Mouse (Mus musculus) ovary, postnatal 10 days (tissue): ENCODE data around the gene Ttc6.
A peak's percentile ranks its signal among the peaks of the same experiment; 100 is the strongest.

Experiments used
- DNase-seq: peaks from one replicate; pipeline ENCODE4 v3.0.0; 2022; ENCODE audit warnings: low spot score

The Ttc6 gene

DNA sequence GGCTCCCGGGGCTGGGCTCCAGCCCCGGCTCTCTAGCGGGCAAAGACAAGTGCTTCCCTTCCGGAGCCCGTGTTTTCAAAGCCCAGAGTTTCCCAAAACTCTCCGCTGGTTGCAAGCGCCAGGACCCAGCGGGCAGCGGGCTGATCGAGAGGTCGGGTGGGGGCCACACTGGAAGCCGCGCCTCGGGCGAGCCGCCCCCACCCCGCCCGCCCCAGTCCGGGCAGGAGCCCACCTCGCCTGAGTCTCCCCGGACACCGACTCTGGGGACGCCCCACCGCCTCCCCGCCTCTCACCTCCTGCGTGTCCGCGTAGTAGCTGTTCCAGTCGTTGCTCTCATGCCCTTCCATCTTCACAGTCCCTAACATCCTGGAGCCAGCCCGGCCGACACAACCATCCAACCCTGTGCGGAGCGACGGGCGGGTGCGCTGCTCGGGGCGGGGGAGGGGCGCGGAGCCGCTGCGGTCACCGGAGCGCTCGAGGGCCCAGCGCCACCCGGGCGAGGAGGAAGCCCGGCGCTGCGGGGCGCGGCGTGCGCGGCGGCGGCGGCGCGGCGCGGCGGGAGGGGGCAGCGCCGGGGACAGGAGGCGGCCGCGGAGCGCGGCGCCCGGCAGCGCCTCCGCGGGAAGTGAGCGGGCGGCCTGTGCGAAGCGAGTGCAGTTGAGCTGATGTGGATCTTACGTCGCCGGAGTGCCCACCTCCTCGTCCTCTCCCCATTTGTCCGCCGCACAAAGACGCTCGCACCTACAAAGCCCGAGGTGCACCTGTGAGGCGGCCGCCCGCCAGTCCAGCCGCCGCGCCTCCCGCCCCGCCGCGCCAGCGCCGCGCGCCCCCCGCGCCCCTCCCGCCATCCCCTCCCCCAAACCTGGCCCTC is 18.3 kb upstream of the Ttc6 start:
- DNase-seq: no peak

DNA sequence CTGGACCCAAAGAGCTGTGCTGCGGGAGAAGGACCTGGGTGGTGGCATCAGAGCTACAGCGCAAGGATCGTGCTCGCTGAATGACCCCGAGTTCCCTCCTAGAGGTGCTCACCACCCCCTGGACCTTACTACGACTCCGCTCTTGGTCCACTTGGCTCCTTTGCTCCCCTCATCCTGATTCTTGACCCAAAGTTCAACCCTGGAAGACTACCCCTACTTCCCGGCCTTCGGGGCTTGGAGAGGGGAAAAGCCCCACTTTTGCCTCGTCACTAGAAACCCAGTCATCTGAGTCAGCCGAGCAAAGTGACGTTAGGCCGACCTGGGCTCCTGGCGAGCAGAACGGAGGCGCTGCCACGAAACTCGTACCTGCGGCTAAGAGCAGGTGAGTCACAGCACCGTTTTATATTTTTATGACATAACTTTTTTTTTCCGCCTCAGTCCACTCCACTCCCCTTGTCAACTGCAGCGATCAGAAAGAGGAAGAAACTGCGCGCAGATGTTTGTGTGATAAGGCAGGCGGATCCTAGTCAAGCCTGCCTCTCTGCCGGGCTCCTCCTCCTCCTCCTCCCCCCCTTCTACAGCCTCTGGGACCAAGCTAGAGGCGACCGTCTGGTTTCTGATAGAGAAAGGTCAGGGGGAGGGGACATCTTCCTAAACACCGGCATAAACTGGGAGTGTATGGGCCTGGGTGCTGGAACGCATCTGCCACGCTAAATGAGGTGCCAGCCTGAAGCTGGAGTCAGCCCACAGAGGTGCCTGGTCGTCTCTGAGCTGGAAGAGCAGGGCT is 17.3 kb upstream of the Ttc6 start, which contains the start of gene Foxa1:
TSS of gene Foxa1 (minus strand) at position 502 of the 787 bp plus-strand sequence.
- no peak for DNase-seq

DNA sequence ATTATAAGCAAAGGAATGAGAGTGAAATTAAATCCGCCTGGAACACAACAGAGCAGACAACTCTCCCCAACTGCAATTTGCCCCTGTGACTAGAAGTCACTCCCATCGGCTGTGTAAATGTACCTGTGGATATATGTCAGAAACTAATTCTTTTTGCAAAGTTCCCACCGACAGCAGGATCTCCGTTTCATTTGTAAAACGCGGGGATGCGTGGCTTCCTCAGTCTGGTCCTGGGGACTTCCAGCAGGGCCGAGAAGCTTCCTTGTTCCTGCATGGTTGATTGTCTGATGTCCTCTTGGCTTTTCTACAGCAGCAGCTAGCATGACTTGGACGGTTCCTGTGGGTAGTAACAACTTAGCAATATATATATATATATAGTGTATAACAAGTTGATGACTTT is 16.0 kb upstream of the Ttc6 start:
- no peak for DNase-seq

DNA sequence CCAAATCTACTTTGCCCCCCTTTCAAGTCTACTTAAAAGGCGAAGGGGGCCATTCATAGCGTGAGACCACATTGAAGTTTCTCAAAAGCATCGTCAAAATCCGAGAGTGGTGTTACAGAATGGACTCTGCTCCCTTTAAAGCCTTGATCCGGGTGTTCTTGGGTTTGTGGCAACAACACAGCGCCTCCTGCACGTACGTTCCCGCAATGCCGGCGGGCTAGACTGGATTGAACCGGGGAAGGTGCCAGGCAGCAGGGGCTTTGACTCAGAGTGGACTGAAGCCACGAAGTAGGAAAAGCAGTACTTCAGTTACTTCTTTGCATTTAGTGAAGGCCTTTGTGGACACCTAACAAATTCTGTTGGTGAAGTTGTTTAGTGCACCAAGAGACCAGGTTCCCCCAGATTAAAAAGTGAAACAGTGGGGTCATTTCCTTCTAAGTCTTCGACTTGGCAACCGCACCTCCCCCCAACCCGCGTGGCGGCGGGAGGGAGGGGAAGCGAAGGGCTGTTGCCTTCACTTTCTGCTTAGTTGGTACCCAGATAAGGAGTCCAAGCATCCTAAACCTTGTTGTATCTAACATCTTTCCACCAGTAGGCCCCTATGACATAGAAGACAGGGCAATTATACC is 15.4 kb upstream of the Ttc6 start:
- DNase-seq: no peak

DNA sequence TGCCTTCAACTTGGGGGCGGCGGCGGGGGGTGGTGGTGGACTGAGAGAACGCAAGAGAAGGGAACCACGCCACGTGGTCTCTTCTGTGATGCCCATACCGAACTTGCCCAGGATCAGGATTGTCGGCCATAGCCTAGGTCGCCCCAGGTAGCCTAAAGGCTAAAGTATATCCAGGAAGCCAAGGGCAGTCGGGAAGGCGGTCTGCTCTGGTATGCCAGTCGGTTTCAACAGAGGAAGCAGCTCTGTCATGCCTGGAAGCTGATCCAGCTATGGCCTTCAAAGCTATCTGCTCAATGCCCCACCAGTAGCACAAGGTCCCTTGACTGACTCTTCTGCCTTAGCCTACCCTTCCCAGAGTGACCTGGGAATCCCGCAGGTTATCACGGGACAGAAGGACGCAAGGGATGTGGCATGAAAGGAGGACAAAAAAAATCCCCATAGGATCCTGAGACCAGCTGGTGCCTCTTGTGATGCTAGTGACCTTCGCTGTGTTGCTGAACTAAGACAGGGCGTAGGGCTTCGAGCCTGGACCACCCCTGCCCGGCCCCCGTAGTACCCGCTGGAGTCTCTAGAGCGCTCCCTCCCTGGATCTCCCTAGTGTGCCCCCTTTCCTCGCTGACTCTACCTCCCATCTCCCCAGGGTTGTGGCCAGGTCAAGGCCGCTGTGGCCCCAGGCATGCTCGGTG is 14.8 kb upstream of the Ttc6 start:
- no peak for DNase-seq

DNA sequence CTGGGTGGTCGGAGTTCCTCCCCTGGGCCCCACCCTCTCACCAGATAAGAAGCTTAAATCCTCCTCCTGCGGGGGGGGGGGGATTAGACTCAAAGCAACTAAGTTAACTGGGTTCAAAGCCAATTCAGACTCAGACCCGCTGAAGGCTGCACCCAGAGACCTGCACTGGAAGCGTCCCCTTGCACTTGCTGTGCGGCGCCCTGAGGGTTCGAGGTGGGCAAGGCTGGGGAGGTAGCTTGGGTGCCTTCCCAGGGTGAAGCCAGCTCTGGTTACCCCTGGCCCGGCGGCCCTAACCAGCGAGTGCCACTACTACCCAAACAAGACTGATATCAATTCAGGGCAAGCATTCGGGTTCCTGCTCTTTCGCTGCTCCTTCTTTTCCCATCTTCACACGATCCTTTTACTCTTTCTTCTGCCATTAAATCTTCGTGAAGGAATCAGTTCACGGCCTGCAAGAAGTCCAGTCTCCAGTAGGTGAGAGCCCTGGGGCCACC is 14.2 kb upstream of the Ttc6 start:
- DNase-seq: no peak

DNA sequence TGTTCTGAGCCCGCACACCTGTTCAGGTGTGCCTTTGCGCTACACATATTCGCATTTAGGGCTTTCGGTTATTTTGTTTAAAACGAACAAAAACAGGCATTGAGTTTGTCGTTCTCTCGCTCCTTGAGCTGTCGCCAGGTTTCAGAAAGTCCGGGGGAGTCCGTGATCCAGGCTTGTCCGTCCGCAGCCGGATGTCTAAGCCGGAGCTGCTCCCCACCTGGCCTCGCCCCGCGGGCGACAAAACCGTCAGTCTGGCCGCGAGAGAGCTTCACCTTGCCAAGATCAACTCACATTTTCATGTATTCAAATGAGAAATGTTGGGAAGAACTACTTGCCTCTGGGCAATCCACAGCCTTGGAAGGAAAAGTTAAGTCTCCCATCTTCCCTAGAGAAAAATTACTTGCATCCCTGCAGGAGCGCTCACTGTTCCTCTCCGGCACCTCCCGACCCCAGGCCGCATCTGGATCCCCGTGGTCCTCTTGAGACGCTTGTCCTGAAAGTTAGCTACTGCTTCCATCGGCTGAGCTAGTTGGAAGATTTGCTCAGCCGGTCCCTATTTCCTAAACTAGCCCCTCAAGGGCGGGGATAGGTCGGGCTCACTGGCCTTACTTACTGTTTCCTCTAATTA is 13.6 kb upstream of the Ttc6 start:
- DNase-seq: no peak

DNA sequence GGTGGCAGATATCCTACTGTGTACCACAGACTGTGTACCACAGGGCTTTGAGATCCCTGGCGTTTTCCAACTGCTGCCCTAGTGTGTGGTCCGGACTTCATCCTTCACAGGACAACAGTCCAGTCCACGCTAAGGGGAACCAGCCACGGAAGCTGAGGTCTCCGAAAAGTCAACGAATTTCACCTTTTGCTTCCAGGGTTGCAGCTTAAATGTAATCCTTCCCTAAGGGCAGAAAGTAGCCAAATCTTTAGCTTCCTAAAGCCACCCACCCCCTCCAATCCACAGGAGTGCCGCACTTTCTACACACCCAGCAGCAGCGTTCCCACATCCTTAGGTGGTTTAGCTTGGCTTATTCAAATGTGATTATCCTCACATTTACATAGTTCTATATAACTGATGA is 13.0 kb upstream of the Ttc6 start:
- DNase-seq: no peak

DNA sequence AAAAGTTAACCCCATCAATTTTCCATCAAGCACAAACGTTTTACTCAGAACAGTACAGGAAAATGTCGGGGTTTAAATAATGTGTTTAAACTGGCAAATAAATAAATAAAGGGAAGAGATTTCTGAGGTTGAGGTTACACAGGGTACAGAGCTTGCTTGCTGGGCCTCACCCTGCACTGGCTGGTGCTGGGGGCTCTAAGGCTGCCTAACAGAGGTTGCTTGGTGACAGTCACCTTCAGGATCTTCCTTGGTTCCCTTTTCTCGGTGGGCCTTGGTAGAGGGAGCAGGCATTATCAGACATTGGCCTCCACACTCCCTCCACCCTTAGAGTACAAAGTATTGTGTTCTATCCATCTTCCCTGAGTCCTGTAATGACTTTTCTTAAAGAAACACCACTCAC is 11.6 kb upstream of the Ttc6 start:
- no peak for DNase-seq

DNA sequence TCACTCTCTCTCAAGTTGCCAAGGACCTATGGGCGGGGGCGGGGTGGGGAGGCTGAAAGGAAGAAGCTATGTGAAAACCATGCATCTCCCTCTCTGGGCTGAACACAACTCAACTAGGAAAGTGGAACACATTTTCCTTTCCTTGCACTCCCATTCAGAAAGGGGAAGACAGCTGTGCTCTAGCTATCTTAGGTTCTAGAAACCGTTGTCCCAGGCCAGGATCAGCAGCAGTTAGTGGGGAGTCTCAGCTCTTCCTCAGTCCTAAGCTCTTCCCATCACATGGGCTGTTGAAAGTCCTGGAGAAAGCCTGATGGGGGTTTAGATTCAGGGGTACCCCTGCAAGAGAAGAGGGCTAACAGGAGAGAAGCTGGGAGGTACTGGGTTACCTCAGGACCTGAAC is 9.8 kb upstream of the Ttc6 start:
- DNase-seq: no peak

DNA sequence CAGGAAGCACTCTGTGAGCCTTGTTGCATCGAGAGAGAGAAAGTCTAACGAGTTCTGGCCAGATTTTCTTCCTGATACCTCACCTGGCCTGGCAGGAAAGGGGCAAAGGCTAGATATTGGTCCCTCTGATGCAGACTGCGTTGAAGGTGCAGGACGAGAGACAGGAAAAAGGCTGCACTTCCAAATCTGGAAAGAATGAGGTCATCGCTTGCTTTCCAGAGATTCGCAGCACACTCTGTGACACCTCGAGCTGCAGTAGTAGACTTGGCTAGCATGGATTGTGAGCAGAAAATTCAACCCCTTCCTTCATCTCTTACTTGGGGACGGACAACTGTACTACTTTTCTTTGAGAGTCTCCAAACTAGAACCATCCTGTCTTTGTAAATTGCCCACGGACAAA is 7.9 kb downstream of the Ttc6 start:
- DNase-seq: no peak

DNA sequence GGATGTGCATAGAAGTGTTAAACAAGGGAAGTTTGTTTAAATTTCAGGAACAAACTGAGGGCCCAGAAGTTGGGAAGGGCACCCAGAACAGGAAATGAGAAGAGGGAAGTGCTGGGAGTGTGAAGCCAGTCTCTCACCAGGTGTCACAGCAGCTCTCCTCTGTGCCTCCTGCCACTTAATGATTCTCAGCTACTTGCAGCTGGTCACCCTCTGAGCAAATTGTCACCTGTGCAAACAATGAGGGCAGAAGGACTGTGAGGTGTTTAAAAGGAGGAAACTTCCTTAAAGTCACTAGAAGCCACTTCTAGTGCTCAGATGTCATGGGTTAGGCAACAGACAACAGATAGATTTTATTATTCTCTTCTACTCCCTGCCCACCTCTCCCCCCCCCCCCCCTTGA is 8.5 kb downstream of the Ttc6 start:
- no peak for DNase-seq

DNA sequence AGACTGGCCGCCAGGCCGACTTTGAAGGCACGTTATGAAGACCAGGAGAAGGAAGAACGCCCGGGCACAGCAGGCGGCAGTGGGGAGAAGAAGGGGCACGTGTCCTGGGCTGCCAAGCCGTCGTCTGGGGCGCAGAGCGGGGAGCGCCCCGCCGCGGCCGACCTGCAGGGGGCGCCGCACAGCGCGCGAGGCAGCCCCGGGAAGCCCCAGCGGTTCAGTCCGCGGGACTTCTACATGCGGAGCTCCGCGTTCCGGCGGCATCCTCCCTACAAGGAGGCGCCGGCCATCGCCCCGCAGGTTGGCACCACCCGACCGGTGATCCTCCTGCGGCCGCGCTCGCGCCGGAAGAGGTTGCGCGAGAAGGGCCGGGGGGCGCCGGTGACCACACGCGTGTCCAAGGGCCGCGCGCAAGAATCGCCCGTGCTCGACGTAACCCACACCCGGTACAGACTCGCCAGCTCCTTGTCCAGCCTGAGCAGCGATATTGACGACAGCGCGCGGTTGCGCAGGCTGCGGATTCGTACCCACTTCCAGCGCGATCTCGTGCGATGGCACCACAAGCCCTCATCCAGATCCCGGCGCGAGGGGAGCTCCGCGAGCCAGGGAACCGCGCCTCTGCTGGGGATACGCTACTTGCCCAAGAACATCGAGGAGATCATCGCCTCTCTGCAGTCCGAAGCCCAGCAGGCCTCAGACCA is 12.2 kb downstream of the Ttc6 start:
- peak; percentile 5 for DNase-seq

DNA sequence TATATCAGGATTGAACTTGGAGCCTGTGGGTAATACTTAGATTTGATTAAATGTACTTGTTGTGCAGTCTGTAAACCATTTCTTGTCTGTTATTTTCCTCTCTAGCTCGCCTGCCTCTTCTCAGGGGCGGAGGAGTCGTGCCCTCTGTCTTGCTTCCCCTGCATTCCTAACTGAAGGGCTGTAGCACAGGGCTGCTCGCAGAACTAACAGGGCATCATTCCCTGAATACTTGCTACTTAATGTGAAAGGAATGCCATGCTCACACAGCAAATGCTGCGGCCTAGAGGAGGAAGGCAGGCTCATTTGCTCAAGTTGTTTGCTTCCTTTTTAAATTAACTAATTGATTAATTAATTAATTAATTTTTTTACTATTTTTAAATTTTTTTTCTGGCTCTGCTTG is 43.7 kb downstream of the Ttc6 start:
- DNase-seq: no peak

DNA sequence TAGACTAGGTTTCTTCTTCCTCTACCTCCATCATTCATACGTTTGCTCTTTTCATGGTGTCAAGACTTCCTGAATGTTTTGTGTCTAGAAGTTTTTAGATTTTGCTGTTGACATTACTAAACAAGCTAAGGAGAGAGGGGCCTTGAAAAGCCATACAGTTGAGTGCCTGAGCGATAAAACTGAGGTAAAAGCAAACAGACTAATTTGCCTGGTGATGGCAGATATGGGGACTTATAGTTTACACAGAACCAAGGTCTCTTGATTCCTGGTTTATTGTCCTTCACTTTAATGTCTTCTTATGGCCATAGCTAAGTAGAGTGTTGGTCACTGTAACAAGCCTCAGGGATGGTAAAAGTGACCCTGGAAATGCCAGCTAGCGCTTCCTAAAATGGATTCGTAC is 51.2 kb downstream of the Ttc6 start:
- DNase-seq: no peak

DNA sequence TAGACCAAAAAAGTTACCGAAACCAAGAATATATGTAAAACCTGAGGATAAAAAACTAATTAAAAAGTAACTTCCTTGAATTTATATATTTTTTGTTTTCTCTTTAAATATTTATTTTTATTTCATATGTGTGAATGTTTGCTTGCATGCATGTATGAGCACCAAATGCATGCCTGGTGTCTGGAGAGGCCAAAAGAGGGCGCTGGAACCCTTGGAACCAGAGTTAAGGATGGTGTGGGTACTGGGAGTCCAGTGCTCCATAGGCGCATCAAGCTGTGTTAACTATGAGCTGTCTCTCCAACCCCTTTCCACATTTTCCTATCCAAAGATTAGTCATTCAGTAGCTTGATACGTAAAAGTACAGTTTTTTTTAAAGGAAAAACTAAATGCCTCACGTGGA is 58.1 kb downstream of the Ttc6 start:
- no peak for DNase-seq

DNA sequence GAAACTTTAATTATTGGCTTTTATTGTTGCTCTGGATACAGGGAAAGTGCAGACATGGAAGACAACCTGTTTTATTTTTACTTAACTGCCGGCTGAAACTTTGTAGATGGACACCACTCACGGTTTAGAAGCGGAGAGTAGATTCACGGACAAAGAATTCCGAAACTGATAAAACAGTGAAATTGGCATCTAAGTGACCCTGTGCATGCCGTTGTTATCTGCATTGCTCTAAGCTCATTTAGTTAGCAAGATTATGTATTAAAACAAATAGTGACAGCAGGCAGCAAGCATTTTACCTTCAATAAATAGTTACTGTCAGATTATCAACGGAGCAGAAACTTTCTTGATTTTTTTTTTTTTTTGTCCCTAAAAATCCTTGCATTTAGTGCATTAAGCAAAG is 59.4 kb downstream of the Ttc6 start:
- DNase-seq: no peak

DNA sequence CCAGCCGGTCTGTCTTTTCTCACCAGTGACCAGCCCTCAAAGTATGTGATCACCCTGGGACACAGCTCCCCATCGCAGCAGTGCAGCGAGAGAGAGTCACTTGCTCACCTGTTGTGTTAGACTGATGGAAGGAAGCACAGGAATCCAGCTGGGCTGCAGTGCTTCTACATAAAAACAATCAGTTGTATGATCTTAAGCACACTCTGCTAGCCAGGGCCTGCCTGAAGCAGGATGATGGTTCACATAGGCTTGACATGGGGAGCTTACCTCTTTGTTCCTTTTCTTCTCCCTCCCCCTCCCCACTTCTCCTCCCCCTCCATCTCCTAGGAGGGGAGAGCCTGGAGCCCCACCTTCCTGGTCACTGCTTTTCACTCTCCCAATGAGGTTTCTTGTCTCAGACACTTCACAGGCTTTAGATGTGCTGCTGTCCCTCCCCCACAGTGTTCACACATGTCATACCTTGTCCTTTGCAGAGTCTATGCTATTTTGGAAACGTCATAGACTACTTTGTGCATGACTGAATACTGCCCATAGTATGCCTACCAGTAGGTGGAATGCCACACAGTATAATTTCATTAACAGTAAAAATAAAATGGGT is 60.2 kb downstream of the Ttc6 start:
- DNase-seq: no peak

DNA sequence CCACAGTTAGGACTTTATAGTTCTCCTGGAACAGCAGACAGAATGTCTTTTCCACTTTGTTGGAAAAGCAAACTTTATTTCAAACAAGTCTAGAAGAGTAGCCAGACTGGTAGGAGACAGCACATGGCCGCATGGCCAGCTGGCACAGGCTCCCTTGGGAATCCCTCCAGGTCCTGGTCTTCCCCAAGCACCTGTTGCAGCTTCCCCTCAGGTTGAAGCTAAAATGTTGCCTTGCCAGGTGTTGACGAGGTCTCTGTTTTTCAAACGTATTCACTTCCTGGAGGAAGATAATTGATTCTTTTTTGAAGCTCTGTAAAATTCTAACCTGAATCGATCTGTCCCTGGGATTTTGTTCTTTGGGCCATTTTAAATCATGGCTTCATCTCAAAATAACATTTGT is 86.1 kb downstream of the Ttc6 start:
- DNase-seq: no peak

DNA sequence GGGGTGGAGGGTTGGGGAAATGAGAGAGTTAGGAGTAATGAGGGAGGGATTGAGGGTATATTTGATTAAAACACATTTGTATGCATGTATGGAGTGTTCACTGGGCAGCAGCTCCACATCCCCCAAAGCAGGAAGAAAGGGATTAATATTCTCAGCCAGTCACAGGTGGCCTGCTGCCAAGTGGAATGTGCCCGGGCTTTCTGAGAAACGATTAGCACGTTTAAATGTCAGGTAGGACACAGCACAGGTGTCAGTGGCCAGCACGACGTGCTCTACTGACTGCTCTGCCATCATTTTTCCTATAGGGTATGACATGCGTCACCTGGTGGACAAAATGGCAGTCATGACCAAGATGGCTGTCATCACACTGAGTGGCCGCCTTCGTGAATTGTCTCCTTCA is 86.8 kb downstream of the Ttc6 start:
- DNase-seq: no peak
